Mouse (Mus musculus): ENCODE data around the gene Wnk3. TPM values are rescaled to one million over a fixed set of nuclear protein-coding genes. Genes with fewer than 3 reads are reported as not detected.

The Wnk3 gene
- polyA plus RNA-seq (2015; fragmentation: Nextera tagmentation; extraction: Ambion mirVana) = 0.28 and 0.53 TPM in 2 replicates

GRCm38 (mm10) chrX:151197778-151198177 is at the start of gene Wnk3:
Gene Wnk3, plus strand, starts transcription at chrX:151198078.

GRCm38 (mm10) chrX:151343761-151344500 is 146.1 kb downstream of the Wnk3 start, which contains the start of gene Fam120c:
Gene Fam120c, plus strand, starts transcription at chrX:151344175.

Other genes with a start within 250 kb of the Wnk3 start
- 15.7 and 17.7 TPM in 2 replicates for gene Gnl3l, start 180.8 kb upstream of the Wnk3 start, polyA plus RNA-seq (2015; fragmentation: Nextera tagmentation; extraction: Ambion mirVana)
- gene Fgd1, start 151.9 kb upstream of the Wnk3 start, polyA plus RNA-seq (2015; fragmentation: Nextera tagmentation; extraction: Ambion mirVana) = 3.5 and 3.6 TPM in 2 replicates
- 14.9 and 16.3 TPM in 2 replicates for gene Tsr2, start 101.5 kb upstream of the Wnk3 start, polyA plus RNA-seq (2015; fragmentation: Nextera tagmentation; extraction: Ambion mirVana)
- 1.5 and 1.7 TPM in 2 replicates for gene Fam120c, start 146.1 kb downstream of the Wnk3 start, polyA plus RNA-seq (2015; fragmentation: Nextera tagmentation; extraction: Ambion mirVana)